Mouse (Mus musculus): ENCODE data around the gene H2afx. TPM values are rescaled to one million over a fixed set of nuclear protein-coding genes. Genes with fewer than 3 reads are reported as not detected.
"Not testable (repeated sequence)": the region's sequence is repeated elsewhere in the genome, so short reads cannot be mapped to it uniquely, and the experiment has no call there.

Gene H2afx
- total and polyA plus RNA-seq, 2 experiments = 5.6 to 23.6 TPM

DNA sequence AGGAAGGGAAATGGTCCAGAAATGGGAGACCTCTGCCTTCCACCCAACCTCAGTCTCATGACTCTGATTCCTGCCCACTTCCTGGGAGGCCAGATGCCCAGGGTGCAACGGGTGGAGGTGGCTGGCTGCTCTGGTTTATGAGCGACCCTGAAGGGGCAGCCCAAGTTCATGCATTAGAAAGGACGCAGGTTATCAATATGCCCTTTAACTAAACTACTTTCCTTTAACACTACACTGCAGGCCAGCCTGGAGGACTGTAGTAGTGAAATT lies 15.7 kb upstream of the H2afx start:
- TF ChIP-seq POLR2A (IDR thresholded peaks at IDR 0.05; ENCODE audit: extremely low read depth, insufficient read depth, low read length) (0 out of 2 replicates have a peak, but pooled peaks have one; percentile 20), CTCF (IDR thresholded peaks at IDR 0.05; ENCODE audit: low read depth, low read length) (no peak)
- DNase-seq (ENCODE audit: extremely low read depth, low read depth, low spot score) = no peak
- WGBS = 3% methylated on average over 3 of the region's 3 CpGs
- Histone ChIP-seq H3K4me3 (ENCODE audit: insufficient read depth, low read depth, low read length) (peak overlapping the region; percentile 98), H3K27ac (replicated peaks; ENCODE audit: insufficient read depth, low read depth, low read length) (peak overlapping the region; percentile 85), H3K27me3 (ENCODE audit: control insufficient read depth, insufficient read depth, low read length) (no peaks in the 10 kb centered on the region), H3K4me1 (ENCODE audit: control insufficient read depth, insufficient read depth, low read length) (peaks cover 14% of the 10 kb centered on the region), H3K36me3 (ENCODE audit: control insufficient read depth, insufficient read depth, low read length) (peaks cover 21% of the 10 kb centered on the region; the same call in 1 of the 2 replicates), H3K79me2 (ENCODE audit: control insufficient read depth, insufficient read depth, low read length) (peaks cover 18% of the 10 kb centered on the region), H3K9ac (ENCODE audit: low read depth, low read length) (peak overlapping the region; percentile 99)

DNA sequence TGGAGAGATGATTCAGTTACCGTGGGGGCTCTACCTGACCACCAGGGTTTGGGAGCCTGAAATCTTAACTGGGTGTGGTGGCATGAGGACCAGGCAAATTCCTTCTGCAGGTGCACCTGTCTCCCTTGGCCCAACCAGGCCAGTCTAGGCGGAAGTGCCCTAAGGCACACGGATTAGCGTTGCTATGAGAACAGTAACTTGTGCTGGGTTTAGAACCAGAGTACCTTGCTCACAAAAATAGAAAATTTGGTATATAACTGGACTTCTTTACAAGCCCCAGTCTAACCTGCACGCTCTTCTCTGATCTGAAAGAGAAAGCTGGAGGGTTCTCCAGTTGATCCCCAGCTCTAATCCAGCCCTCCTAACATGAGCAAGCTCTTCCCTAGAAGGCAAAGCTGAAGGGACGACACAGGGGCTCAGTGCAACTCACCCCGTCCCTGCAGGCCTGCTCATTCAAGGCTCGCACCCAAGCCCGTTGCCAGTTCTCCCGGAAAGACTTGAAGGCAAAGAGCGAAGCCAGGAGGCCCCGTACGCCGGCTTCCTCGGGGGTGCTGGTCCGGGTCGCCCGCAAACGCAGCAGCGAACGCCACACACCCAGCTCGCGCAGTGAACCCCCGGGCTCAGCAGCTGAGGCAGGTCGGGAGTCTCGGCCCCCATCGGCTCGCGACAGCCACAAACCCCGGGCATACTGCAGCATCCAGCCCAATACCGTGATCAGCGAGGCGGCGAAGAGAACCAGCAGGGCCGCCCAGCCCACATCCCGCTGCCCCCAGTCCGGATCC lies 15.2 kb upstream of the H2afx start:
- H3K79me2 ChIP-seq (ENCODE audit: control insufficient read depth, insufficient read depth, low read length) = peaks cover 18% of the 10 kb centered on the region
- H3K9ac ChIP-seq (ENCODE audit: low read depth, low read length) = peak overlapping the region; percentile 99
- H3K27ac ChIP-seq (replicated peaks; ENCODE audit: insufficient read depth, low read depth, low read length) = peak overlapping the region; percentile 85
- H3K4me1 ChIP-seq (ENCODE audit: control insufficient read depth, insufficient read depth, low read length) = peaks cover 14% of the 10 kb centered on the region
- TF ChIP-seq POLR2A (IDR thresholded peaks at IDR 0.05; ENCODE audit: extremely low read depth, insufficient read depth, low read length) = no peak
- no peak for TF ChIP-seq CTCF (IDR thresholded peaks at IDR 0.05; ENCODE audit: low read depth, low read length)
- H3K27me3 ChIP-seq (ENCODE audit: control insufficient read depth, insufficient read depth, low read length) = no peaks in the 10 kb centered on the region
- H3K4me3 ChIP-seq (ENCODE audit: insufficient read depth, low read depth, low read length) = peak overlapping the region; percentile 98
- peaks cover 17% of the 10 kb centered on the region; the same call in 1 of the 2 replicates for H3K36me3 ChIP-seq (ENCODE audit: control insufficient read depth, insufficient read depth, low read length)
- peak; percentile 52 for DNase-seq (ENCODE audit: extremely low read depth, low read depth, low spot score)
- under 1% methylated on average over 36 of the region's 37 CpGs for WGBS

DNA sequence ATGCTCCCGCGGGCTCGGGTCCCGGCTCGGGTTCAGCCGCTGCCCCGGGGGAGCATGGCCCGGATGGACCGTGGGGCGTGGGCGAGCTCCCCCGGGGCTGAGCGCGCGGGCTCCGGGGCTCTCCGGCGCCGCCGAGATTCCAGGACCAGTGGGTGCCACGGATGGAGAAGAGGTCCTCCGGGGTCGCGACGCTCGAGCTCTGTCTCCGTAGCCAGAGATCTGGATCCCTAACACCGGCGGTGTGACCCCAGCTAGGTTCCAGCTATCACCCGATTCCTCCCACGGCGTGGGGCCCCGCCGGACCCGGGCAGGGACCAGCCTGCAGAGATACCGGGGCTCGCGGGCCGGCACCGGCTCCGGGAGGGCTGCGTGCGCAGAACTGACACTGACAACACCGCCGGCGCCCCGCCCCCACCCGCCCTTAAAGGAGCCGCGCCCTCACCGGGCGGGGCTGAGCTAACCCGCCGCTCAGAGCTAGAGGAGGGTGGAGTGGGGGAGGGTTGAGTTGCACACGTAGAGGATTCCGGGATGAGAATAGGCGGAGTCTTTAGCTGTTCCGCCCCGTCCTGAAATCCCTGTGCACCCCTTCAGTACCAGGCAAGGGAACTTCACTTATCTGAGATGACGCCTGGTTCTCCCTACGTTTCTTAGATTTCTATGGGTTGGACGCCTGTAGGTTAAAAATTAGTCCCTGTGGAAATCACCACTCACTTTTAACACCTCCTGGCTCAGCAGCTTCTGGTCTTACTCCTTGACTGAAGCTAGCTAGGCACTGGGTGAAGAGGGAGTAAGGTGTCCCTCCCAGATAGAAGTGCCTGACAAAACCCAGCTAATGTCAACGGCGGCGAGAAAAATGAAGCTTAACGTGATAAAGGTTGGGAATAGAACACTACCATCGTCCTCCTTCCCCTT lies 14.4 kb upstream of the H2afx start, which contains the start of gene C2cd2l:
Gene C2cd2l, minus strand, starts transcription at position 399 of the 912 bp plus-strand sequence.
- Histone ChIP-seq H3K36me3 (ENCODE audit: control insufficient read depth, insufficient read depth, low read length) (peaks cover 14% of the 10 kb centered on the region; the same call in 1 of the 2 replicates), H3K9ac (ENCODE audit: low read depth, low read length) (peak within 1 kb of the TSS; percentile 99), H3K27me3 (ENCODE audit: control insufficient read depth, insufficient read depth, low read length) (no peaks in the 10 kb centered on the region), H3K79me2 (ENCODE audit: control insufficient read depth, insufficient read depth, low read length) (peaks cover 18% of the 10 kb centered on the region), H3K4me1 (ENCODE audit: control insufficient read depth, insufficient read depth, low read length) (peaks cover 14% of the 10 kb centered on the region), H3K27ac (replicated peaks; ENCODE audit: insufficient read depth, low read depth, low read length) (peak within 1 kb of the TSS; percentile 85), H3K4me3 (ENCODE audit: insufficient read depth, low read depth, low read length) (peak within 1 kb of the TSS; percentile 98)
- under 1% methylated on average over 67 of the region's 67 CpGs for WGBS
- TF ChIP-seq CTCF (IDR thresholded peaks at IDR 0.05; ENCODE audit: low read depth, low read length) = no peak
- peak; percentile 86 for TF ChIP-seq POLR2A (IDR thresholded peaks at IDR 0.05; ENCODE audit: extremely low read depth, insufficient read depth, low read length)
- DNase-seq (ENCODE audit: extremely low read depth, low read depth, low spot score) = peak; percentile 93

DNA sequence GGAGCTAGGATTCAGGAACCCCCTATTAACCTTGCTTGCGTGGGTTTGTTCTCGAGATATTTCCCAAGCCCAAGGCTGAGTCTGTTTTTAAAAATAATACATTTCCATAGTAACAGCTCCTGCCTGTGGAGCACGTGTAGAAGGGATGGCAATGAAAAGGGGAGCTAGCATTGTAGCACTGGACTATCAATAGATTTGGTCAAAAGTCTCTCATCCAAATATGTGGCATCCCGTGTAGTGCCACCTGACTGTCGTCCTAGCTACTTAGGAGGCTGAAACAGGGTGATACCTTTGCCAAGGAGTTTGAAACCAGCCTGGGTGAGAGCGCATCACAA lies 13.7 kb upstream of the H2afx start:
- 11% methylated on average over 6 of the region's 6 CpGs for WGBS
- H3K4me1 ChIP-seq (ENCODE audit: control insufficient read depth, insufficient read depth, low read length) = peaks cover 15% of the 10 kb centered on the region

DNA sequence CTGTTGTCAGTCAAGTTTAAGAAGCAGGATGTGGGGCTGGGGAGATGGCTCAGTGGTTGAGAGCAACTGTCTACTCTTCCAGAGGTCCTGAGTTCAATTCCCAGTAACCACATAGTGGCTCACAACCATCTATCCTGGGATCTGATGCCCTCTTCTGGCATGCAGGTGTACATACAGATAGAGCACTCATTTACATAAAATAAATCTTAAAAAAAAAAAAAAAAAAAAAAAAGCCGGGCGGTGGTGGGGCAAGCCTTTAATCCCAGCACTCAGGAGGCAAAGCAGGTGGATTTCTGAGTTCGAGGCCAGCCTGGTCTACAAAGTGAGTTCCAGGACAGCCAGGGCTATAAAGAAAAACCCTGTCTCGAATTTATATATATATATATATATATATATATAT lies 10.8 kb upstream of the H2afx start:
- 85% methylated on average over 3 of the region's 4 CpGs for WGBS
- H3K36me3 ChIP-seq (ENCODE audit: control insufficient read depth, insufficient read depth, low read length); H3K4me3 ChIP-seq (ENCODE audit: insufficient read depth, low read depth, low read length); H3K27ac ChIP-seq (replicated peaks; ENCODE audit: insufficient read depth, low read depth, low read length); DNase-seq (ENCODE audit: extremely low read depth, low read depth, low spot score); H3K9ac ChIP-seq (ENCODE audit: low read depth, low read length); H3K27me3 ChIP-seq (ENCODE audit: control insufficient read depth, insufficient read depth, low read length); H3K4me1 ChIP-seq (ENCODE audit: control insufficient read depth, insufficient read depth, low read length): not testable (repeated sequence)
- H3K79me2 ChIP-seq (ENCODE audit: control insufficient read depth, insufficient read depth, low read length) = peaks cover 16% of the 10 kb centered on the region

More for the DNA sequence above, 13.7 kb upstream of the H2afx start:
- Histone ChIP-seq H3K27ac (replicated peaks; ENCODE audit: insufficient read depth, low read depth, low read length) (peak overlapping the region; percentile 81), H3K4me3 (ENCODE audit: insufficient read depth, low read depth, low read length) (0 out of 2 replicates have a peak overlapping the region, but pooled peaks have one; percentile 13), H3K79me2 (ENCODE audit: control insufficient read depth, insufficient read depth, low read length) (peaks cover 18% of the 10 kb centered on the region), H3K36me3 (ENCODE audit: control insufficient read depth, insufficient read depth, low read length) (peaks cover 8% of the 10 kb centered on the region; the same call in 1 of the 2 replicates), H3K27me3 (ENCODE audit: control insufficient read depth, insufficient read depth, low read length) (no peaks in the 10 kb centered on the region), H3K9ac (ENCODE audit: low read depth, low read length) (peak overlapping the region; percentile 51)
- peak; percentile 68 for DNase-seq (ENCODE audit: extremely low read depth, low read depth, low spot score)
- no peak for TF ChIP-seq CTCF (IDR thresholded peaks at IDR 0.05; ENCODE audit: low read depth, low read length)
- TF ChIP-seq POLR2A (IDR thresholded peaks at IDR 0.05; ENCODE audit: extremely low read depth, insufficient read depth, low read length) = no peak
